Mouse (Mus musculus) kidney, embryonic 14.5 days (tissue): ENCODE data around the gene Pepd. TPM values are rescaled to one million over a fixed set of nuclear protein-coding genes. Genes with fewer than 3 reads are reported as not detected.
"Not testable (repeated sequence)": the region's sequence is repeated elsewhere in the genome, so short reads cannot be mapped to it uniquely, and the experiment has no call there.

Experiments used
- ATAC-seq: fragments of 200-750 bp; cut with Nextera tagmentation; 2 replicates; pipeline ENCODE4 v1.8.0; 2017; ENCODE audit warnings: moderate number of reproducible peaks, mild to moderate bottlenecking, moderate TSS enrichment, moderate library complexity; ENCODE audit not compliant: low FRiP score, low TSS enrichment
- H3K27ac ChIP-seq: fragments of 300-500 bp; sonication (generic); 2 replicates; pipeline ENCODE4 v1.5.1; 2014; ENCODE audit warnings: low read depth, mild to moderate bottlenecking, low read length, moderate library complexity, mixed read lengths
- H3K27me3 ChIP-seq: fragments of 300-500 bp; sonication (generic); 2 replicates; pipeline ENCODE4 v1.6.1; 2014; ENCODE audit warnings: mild to moderate bottlenecking, low read length; ENCODE audit not compliant: control insufficient read depth, insufficient read depth
- H3K36me3 ChIP-seq: fragments of 300-500 bp; sonication (generic); 2 replicates; pipeline ENCODE4 v1.6.1; 2014; ENCODE audit warnings: low read length, mixed read lengths; ENCODE audit not compliant: control insufficient read depth, insufficient read depth
- H3K4me1 ChIP-seq: fragments of 300-500 bp; sonication (generic); 2 replicates; pipeline ENCODE4 v1.6.1; 2014; ENCODE audit warnings: low read length, mixed read lengths; ENCODE audit not compliant: control insufficient read depth, insufficient read depth
- H3K4me2 ChIP-seq: fragments of 300-500 bp; sonication (generic); replicated peaks from 2 replicates; pipeline ENCODE4 v1.6.1; 2014; ENCODE audit warnings: low read depth, mild to moderate bottlenecking, low read length
- H3K4me3 ChIP-seq: fragments of 300-500 bp; sonication (generic); 2 replicates; pipeline ENCODE4 v1.5.1; 2014; ENCODE audit warnings: mild to moderate bottlenecking, low read length
- H3K9ac ChIP-seq: fragments of 300-500 bp; sonication (generic); 2 replicates; pipeline ENCODE4 v1.6.1; 2014; ENCODE audit warnings: low read depth, mild to moderate bottlenecking, low read length, moderate library complexity
- H3K9me3 ChIP-seq: fragments of 300-500 bp; sonication (generic); 2 replicates; pipeline ENCODE4 v1.6.1; 2016; ENCODE audit warnings: low read length; ENCODE audit not compliant: control insufficient read depth
- WGBS: fragments of 180-500 bp; shearing (Covaris S2); extraction: QIAGEN DNeasy Blood & Tissue Kit; methylation state at CpG from one replicate; pipeline ENCODE4 v1.1.7; 2014; 5-methylcytosine and 5-hydroxymethylcytosine counted together
- polyA plus RNA-seq: library from polyadenylated mRNA; unstranded; fragments of >200 nt; fragmentation: Nextera tagmentation; extraction: Ambion mirVana; gene quantifications from 2 replicates; pipeline ENCODE4 v1.2.1, GENCODE M21; 2014

The Pepd gene
- polyA plus RNA-seq, 1 experiment from 2014 or later: 122 TPM

GRCm38 (mm10) chr7:34967362-34967761 lies 55.2 kb downstream of the Pepd start:
- Histone ChIP-seq H3K27ac (no peak overlapping the region), H3K36me3 (peaks cover 10% of the 10 kb centered on the region; the same call in 1 of the 2 replicates), H3K9me3 (no peaks in the 10 kb centered on the region), H3K4me1 (no peaks in the 10 kb centered on the region), H3K4me2 (no peak overlapping the region), H3K9ac (no peak overlapping the region), H3K4me3 (no peak overlapping the region), H3K27me3 (no peaks in the 10 kb centered on the region)
- ATAC-seq: no peak; the same call in 1 of the 2 replicates
- 59% methylated on average over 3 of the region's 3 CpGs for WGBS

DNA sequence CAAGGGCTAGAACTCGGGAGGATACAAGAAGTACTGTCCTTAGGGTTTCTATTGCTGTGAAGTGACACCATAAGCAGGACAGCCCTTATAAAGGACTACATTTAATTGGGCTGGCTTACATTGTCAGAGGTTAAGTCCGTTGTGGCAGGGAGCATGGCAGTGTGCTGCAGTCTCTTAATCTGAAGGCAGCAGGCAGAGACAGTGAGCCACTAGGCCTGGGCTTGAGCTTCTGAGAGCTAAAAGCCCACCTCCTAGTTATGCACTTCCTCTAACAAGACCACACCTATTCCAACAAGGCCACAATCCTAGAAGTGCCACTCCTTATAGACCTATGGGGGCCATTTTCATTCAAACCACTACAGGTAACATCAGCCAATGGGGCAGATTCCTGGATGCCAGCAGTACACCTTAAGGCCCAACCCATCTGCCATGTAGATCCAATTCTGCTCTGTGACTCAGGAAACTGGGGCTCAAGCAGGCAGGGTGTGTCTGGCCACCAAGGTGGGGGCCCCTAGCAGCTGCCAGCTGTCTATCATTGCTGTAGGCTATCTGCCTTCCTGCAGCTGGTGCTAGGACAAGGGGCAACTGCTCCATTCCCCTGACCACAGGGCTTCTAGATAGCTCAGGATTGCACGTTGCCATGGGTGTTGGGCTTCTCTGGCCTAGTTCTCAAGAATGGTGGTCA lies 56.7 kb downstream of the Pepd start:
- H3K9ac ChIP-seq: no peak overlapping the region
- no peak overlapping the region for H3K27ac ChIP-seq
- H3K4me1 ChIP-seq: no peaks in the 10 kb centered on the region
- H3K36me3 ChIP-seq: peaks cover 10% of the 10 kb centered on the region; the same call in 1 of the 2 replicates
- H3K4me3 ChIP-seq: no peak overlapping the region
- no peak for ATAC-seq
- H3K27me3 ChIP-seq: no peaks in the 10 kb centered on the region
- no peak overlapping the region for H3K4me2 ChIP-seq
- WGBS: 83% methylated on average over 3 of the region's 3 CpGs
- H3K9me3 ChIP-seq: no peaks in the 10 kb centered on the region

- no peaks in the 10 kb centered on the region for H3K4me1 ChIP-seq
- no peak overlapping the region for H3K4me3 ChIP-seq
- H3K36me3 ChIP-seq: peaks cover 10% of the 10 kb centered on the region
- H3K4me2 ChIP-seq: no peak overlapping the region
- no peak overlapping the region for H3K9ac ChIP-seq
- no peaks in the 10 kb centered on the region for H3K9me3 ChIP-seq
- no peaks in the 10 kb centered on the region for H3K27me3 ChIP-seq
- ATAC-seq: no peak
- H3K27ac ChIP-seq: no peak overlapping the region
- WGBS: 46% methylated on average over 10 of the region's 10 CpGs
Measured at GRCm38 (mm10) chr7:34971826-34972225, 59.6 kb downstream of the Pepd start.

DNA sequence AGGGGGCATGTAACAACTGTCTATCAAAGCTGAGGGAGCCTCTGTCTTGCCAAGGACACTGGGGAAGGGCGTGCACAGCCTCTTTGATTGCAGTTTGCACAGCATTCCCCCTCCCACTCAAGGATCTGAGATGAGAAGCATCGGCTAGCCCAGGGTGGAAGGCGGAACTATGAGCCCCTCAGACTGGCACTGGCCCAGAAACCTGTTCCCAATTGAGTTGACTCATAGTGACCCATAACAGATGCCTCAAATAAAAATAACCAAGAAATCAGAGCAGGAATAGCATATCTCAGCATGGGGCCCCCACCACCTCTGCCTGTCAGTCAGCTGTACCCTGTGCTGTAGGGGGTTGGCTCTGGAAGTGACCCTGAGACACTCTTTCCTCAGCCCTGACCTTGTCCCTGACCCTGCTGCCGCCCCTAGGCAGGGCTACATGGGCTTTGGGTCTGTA lies 60.8 kb downstream of the Pepd start:
- Histone ChIP-seq H3K4me3 (no peak overlapping the region), H3K9ac (no peak overlapping the region), H3K9me3 (no peaks in the 10 kb centered on the region), H3K27ac (no peak overlapping the region), H3K36me3 (peaks cover 10% of the 10 kb centered on the region), H3K4me1 (no peaks in the 10 kb centered on the region), H3K4me2 (no peak overlapping the region), H3K27me3 (no peaks in the 10 kb centered on the region)
- WGBS: 57% methylated on average over 4 of the region's 4 CpGs
- no peak for ATAC-seq

DNA sequence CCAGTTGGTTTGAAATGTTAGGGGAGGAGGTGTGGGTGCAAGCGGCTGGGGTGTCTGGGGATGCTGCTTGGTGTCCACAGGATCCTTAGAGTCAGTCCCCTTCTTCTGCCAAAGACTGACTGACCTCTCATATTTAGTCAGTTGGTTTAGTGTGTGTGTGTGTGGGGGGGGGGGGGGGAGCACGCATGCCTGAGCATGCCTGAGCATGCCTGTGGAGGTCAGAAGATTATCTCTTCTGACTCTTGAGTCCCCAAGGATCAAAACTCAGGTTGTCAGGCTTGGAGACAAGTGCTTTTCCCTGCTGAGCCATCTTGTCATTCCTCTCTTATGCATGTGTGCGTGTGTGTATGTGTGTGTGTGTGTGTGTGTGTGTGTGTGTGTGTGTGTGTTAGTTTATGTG lies 61.7 kb downstream of the Pepd start:
- Histone ChIP-seq H3K27ac (no peak overlapping the region), H3K4me1 (no peaks in the 10 kb centered on the region), H3K27me3 (no peaks in the 10 kb centered on the region), H3K36me3 (peaks cover 10% of the 10 kb centered on the region), H3K4me2 (no peak overlapping the region), H3K9ac (no peak overlapping the region), H3K9me3 (no peaks in the 10 kb centered on the region), H3K4me3 (no peak overlapping the region)
- 89% methylated on average over 3 of the region's 3 CpGs for WGBS
- ATAC-seq: no peak

DNA sequence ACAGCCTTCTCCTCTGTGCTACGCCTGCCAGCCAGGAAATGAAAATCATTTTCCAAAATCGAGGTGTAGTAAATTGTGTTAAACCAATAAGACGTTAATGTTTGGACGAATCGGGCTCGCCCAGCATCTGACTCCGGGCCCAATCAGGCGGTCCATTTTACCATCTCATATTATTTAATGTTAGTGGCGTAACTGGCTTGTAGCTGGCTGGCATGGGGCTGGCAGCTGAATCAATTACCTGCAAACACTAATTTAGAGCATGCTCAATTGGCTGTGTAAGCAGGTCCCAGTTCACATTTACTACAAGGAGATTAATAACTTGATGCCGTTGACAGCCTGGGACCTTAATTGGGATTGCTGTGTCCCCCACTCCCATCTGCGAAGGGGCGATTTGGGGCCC lies 63.7 kb downstream of the Pepd start:
- no peaks in the 10 kb centered on the region for H3K4me1 ChIP-seq
- no peaks in the 10 kb centered on the region for H3K9me3 ChIP-seq
- no peak overlapping the region for H3K27ac ChIP-seq
- no peak overlapping the region for H3K9ac ChIP-seq
- H3K4me2 ChIP-seq: no peak overlapping the region
- no peak for ATAC-seq
- no peak overlapping the region for H3K4me3 ChIP-seq
- 87% methylated on average over 12 of the region's 12 CpGs for WGBS
- peaks cover 3% of the 10 kb centered on the region; the same call in 1 of the 2 replicates for H3K36me3 ChIP-seq
- H3K27me3 ChIP-seq: no peaks in the 10 kb centered on the region

- 93% methylated on average over 4 of the region's 4 CpGs for WGBS
- H3K27me3 ChIP-seq: no peaks in the 10 kb centered on the region
- no peak for ATAC-seq
- no peak overlapping the region for H3K27ac ChIP-seq
- no peak overlapping the region for H3K4me3 ChIP-seq
- no peaks in the 10 kb centered on the region for H3K9me3 ChIP-seq
- H3K4me1 ChIP-seq: no peaks in the 10 kb centered on the region
- no peak overlapping the region for H3K4me2 ChIP-seq
- H3K9ac ChIP-seq: no peak overlapping the region
- no peaks in the 10 kb centered on the region; the same call in 1 of the 2 replicates for H3K36me3 ChIP-seq
Measured at GRCm38 (mm10) chr7:34977403-34977802, 65.2 kb downstream of the Pepd start.

- Histone ChIP-seq H3K27me3 (no peaks in the 10 kb centered on the region), H3K27ac (no peak overlapping the region), H3K36me3 (no peaks in the 10 kb centered on the region), H3K9me3 (no peaks in the 10 kb centered on the region), H3K4me3 (no peak overlapping the region), H3K4me2 (no peak overlapping the region), H3K9ac (no peak overlapping the region), H3K4me1 (peaks cover 19% of the 10 kb centered on the region)
- 88% methylated on average over 10 of the region's 10 CpGs for WGBS
- no peak for ATAC-seq
Measured at GRCm38 (mm10) chr7:34981803-34982202, 69.6 kb downstream of the Pepd start.

GRCm38 (mm10) chr7:34982372-34982771 lies 70.2 kb downstream of the Pepd start:
- WGBS: 78% methylated on average over 2 of the region's 2 CpGs
- H3K27me3 ChIP-seq, ATAC-seq, H3K27ac ChIP-seq, H3K4me2 ChIP-seq, H3K4me3 ChIP-seq, H3K9ac ChIP-seq, H3K36me3 ChIP-seq, H3K9me3 ChIP-seq: not testable (repeated sequence)
- H3K4me1 ChIP-seq: peaks cover 19% of the 10 kb centered on the region
